Mouse (Mus musculus): ENCODE results near the gene Csde1.

Gene Csde1

GRCm38 (mm10) chr3:103020249-103020942 lies at the start of gene Csde1:
TSS of gene Csde1 (plus strand) at chr3:103020426.
- DNase-seq, result peak; percentile 96 to 97

GRCm38 (mm10) chr3:102970508-102970907 lies 49.7 kb upstream of the Csde1 start:
- DNase-seq, result no peak

GRCm38 (mm10) chr3:102976906-102977305 lies 43.3 kb upstream of the Csde1 start:
- DNase-seq, result no peak

GRCm38 (mm10) chr3:102979550-102980348 lies 40.5 kb upstream of the Csde1 start:
- no peak for DNase-seq

- no peak for DNase-seq
Observed at GRCm38 (mm10) chr3:102980349-102980736, 39.9 kb upstream of the Csde1 start.

- DNase-seq, result no peak
Observed at GRCm38 (mm10) chr3:102991041-102991440, 29.2 kb upstream of the Csde1 start.

- DNase-seq, result no peak
Observed at GRCm38 (mm10) chr3:102992936-102993335, 27.3 kb upstream of the Csde1 start.

- no peak for DNase-seq
Observed at GRCm38 (mm10) chr3:102995233-102995604, 25.0 kb upstream of the Csde1 start.

GRCm38 (mm10) chr3:102995605-102996321 lies 24.5 kb upstream of the Csde1 start, which contains the start of gene Sike1:
TSS of gene Sike1 (plus strand) at chr3:102995708.
- peak; percentile 93 to 94 for DNase-seq

- no peak for DNase-seq
Observed at GRCm38 (mm10) chr3:102997036-102997435, 23.2 kb upstream of the Csde1 start.

GRCm38 (mm10) chr3:102997591-102997990 lies 22.6 kb upstream of the Csde1 start:
- no peak for DNase-seq

- no peak for DNase-seq
Observed at GRCm38 (mm10) chr3:103001595-103001994, 18.6 kb upstream of the Csde1 start.

GRCm38 (mm10) chr3:103017350-103017749 lies 2.9 kb upstream of the Csde1 start:
- DNase-seq, result no peak

- no peak for DNase-seq
Observed at GRCm38 (mm10) chr3:103019462-103019861, 764 bp upstream of the Csde1 start.

GRCm38 (mm10) chr3:103020943-103021638 lies 865 bp downstream of the Csde1 start:
- peak; percentile 87 to 91 for DNase-seq

- peak; percentile 16 to 19 for DNase-seq
Observed at GRCm38 (mm10) chr3:103026174-103026573, 5.9 kb downstream of the Csde1 start.

- no peak for DNase-seq
Observed at GRCm38 (mm10) chr3:103040285-103040684, 20.1 kb downstream of the Csde1 start.

GRCm38 (mm10) chr3:103040861-103041379 lies 20.7 kb downstream of the Csde1 start:
- no peak for DNase-seq

- DNase-seq, result no peak
Observed at GRCm38 (mm10) chr3:103056016-103056595, 35.9 kb downstream of the Csde1 start.

- DNase-seq, result no peak
Observed at GRCm38 (mm10) chr3:103057752-103058151, 37.5 kb downstream of the Csde1 start.

GRCm38 (mm10) chr3:103058207-103059157 lies 38.3 kb downstream of the Csde1 start, which contains the start of gene Nras:
TSS of gene Nras (plus strand) at chr3:103058285.
- DNase-seq, result peak; percentile 93
